Comparison of ENCODE assay signal across 9 mouse cellular contexts in the genomic region with DNA sequence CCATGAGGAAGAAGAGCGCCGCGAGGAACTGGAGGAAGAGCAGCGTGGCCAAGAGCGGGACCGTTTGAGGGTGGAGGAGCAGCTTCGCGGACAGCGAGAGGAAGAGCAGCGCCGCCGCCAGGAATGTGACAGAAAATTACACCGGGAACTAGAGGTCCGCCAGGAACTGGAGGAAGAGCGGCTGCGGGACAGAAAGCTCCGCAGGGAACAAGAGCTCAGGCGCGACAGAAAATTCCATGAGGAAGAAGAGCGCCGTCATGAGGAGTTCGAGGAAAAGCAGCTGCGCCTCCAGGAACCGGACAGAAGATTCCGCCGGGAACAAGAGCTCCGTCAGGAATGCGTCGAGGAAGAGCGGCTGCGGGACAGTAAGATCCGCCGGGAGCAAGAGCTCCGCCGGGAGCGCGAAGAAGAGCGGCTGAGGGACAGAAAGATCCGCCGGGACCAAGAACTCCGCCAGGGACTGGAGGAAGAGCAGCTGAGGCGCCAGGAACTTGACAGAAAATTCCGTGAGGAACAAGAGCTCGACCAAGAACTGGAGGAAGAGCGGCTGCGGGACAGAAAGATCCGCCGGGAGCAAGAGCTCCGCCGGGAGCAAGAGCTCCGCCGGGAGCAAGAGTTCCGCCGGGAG. TPM values are rescaled to one million over a fixed set of nuclear protein-coding genes. Genes with fewer than 3 reads are reported as not detected.
DNase-seq lines count a peak whose midpoint lies in the region; ATAC-seq and TF ChIP-seq lines count a peak whose summit lies in the region.
"Had no signal": no experiment of that assay in that cellular context is flagged by ENCODE, and none has a peak within 500 bp of the region (broad histone marks: within the 10 kb centered on the region; RNA-seq: fewer than 3 reads in every experiment).

No protein-coding gene starts in this region.

- no peak for TF ChIP-seq EP300 in liver, postnatal 0 days (IDR thresholded peaks at IDR 0.05; ENCODE audit: low read depth)

- H3K27ac ChIP-seq in kidney, embryonic 14.5 days (ENCODE audit: low read depth, low read length), result no peak overlapping the region
- H3K27ac ChIP-seq in liver, postnatal 0 days (ENCODE audit: low read depth), result no peak overlapping the region

- peaks cover 45% of the 10 kb centered on the region for H3K27me3 ChIP-seq in kidney, embryonic 14.5 days (ENCODE audit: control insufficient read depth, insufficient read depth, low read length)
- peaks cover 56% of the 10 kb centered on the region for H3K27me3 ChIP-seq in liver, postnatal 0 days (ENCODE audit: insufficient read depth, low read length)

- TF ChIP-seq CTCF in liver, postnatal 0 days (IDR thresholded peaks at IDR 0.05; ENCODE audit: low read depth), result peak; percentile 14; the same call in 1 of the 2 replicates

- peak; percentile 24; the same call in 1 of the 2 replicates for ATAC-seq in cerebellum, adult (ENCODE audit: insufficient number of reproducible peaks, low FRiP score, low TSS enrichment)
- no peak for ATAC-seq in kidney, embryonic 14.5 days (ENCODE audit: low FRiP score, low TSS enrichment)
- no peak for ATAC-seq in liver, postnatal 0 days

- H3K4me1 ChIP-seq in kidney, embryonic 14.5 days (ENCODE audit: control insufficient read depth, insufficient read depth, low read length), result 0 out of 2 replicates have a peak, but pooled peaks cover 11% of the 10 kb centered on the region
- peaks cover 19% of the 10 kb centered on the region for H3K4me1 ChIP-seq in liver, postnatal 0 days (ENCODE audit: insufficient read depth)

- DNase-seq in cerebellum, adult 9-10 months, result no peak
- peak; percentile 10 to 25 for DNase-seq in cerebellum, adult 18-20 months
- peak; percentile 28 for DNase-seq in forelimb bud, embryonic 11.5 days (ENCODE audit: low read depth, low spot score)
- peak; percentile 20 for DNase-seq in liver, postnatal 0 days
- DNase-seq in ovary, adult 18-20 months (ENCODE audit: low spot score), result peak; percentile 2
- DNase-seq in adipocyte (ENCODE audit: low spot score), result no peak

- WGBS in kidney, embryonic 14.5 days, result under 1% methylated on average over 54 of the region's 54 CpGs
- WGBS in liver, postnatal 0 days (ENCODE audit: insufficient replicate concordance), result 1% methylated on average over 54 of the region's 54 CpGs

- H3K9ac ChIP-seq in kidney, embryonic 14.5 days (ENCODE audit: low read depth, low read length), result peak overlapping the region; percentile 50; the same call in 1 of the 2 replicates
- H3K9ac ChIP-seq in liver, postnatal 0 days (replicated peaks), result no peak overlapping the region

- H3K4me3 ChIP-seq in kidney, embryonic 14.5 days (ENCODE audit: low read length), result peak overlapping the region; percentile 57
- peak overlapping the region; percentile 52 for H3K4me3 ChIP-seq in liver, postnatal 0 days (ENCODE audit: low read depth, low read length)

- no peaks in the 10 kb centered on the region for H3K36me3 ChIP-seq in kidney, embryonic 14.5 days (ENCODE audit: control insufficient read depth, insufficient read depth, low read length)
- H3K36me3 ChIP-seq in liver, postnatal 0 days (replicated peaks; ENCODE audit: insufficient read depth, low read length), result no peaks in the 10 kb centered on the region

- H3K9me3 ChIP-seq in kidney, embryonic 14.5 days (ENCODE audit: control insufficient read depth, low read length), result no peaks in the 10 kb centered on the region
- H3K9me3 ChIP-seq in liver, postnatal 0 days (ENCODE audit: low read length), result no peaks in the 10 kb centered on the region

- H3K4me2 ChIP-seq in kidney, embryonic 14.5 days (replicated peaks; ENCODE audit: low read depth, low read length), result peak overlapping the region; percentile 92
- peak overlapping the region; percentile 87 for H3K4me2 ChIP-seq in liver, postnatal 0 days (ENCODE audit: low read depth, low read length)

RNA-seq across cellular contexts. Expression of gene Tchh, which starts 4.1 kb away (rescaled TPM):
- 1.5 and 3.0 TPM in 2 replicates for polyA plus RNA-seq in kidney, embryonic 14.5 days (2014; fragmentation: Nextera tagmentation; extraction: Ambion mirVana)
- 0.06 TPM in 2 replicates for polyA plus RNA-seq in liver, postnatal 0 days (2015; fragmentation: Nextera tagmentation; extraction: Ambion mirVana)

RNA-seq across cellular contexts. Expression of gene Tchhl1, which starts 22.3 kb away (rescaled TPM):
- polyA plus RNA-seq in kidney, embryonic 14.5 days (2014; fragmentation: Nextera tagmentation; extraction: Ambion mirVana), result 0.46 and 0.54 TPM in 2 replicates
- polyA plus RNA-seq in liver, postnatal 0 days (2015; fragmentation: Nextera tagmentation; extraction: Ambion mirVana), result not detected in 2 replicates

RNA-seq across cellular contexts. Expression of gene Rptn, which starts 52.7 kb away (rescaled TPM):
- polyA plus RNA-seq in kidney, embryonic 14.5 days (2014; fragmentation: Nextera tagmentation; extraction: Ambion mirVana), result not detected in 2 replicates
- polyA plus RNA-seq in liver, postnatal 0 days (2015; fragmentation: Nextera tagmentation; extraction: Ambion mirVana), result not detected in 2 replicates
- polyA plus RNA-seq: gonadal fat pad, adult 2 months had no signal

Comparison
In these comparisons a context has a peak if more than half of its experiments do, and no peak if none do; other contexts are left out.
1. DNase-seq: peak in cerebellum, adult 18-20 months (2 of 2), forelimb bud, embryonic 11.5 days (single experiment), liver, postnatal 0 days (single experiment) and ovary, adult 18-20 months (single experiment); none in cerebellum, adult 9-10 months (single experiment) and adipocyte (single experiment).